Comparison of ENCODE assay signal across 16 mouse cellular contexts in genomic region chr11:87384551-87384950, GRCm38 (mm10). TPM values are rescaled to one million over a fixed set of nuclear protein-coding genes. Genes with fewer than 3 reads are reported as not detected.
DNase-seq lines count a peak whose midpoint lies in the region.
"Had no signal": no experiment of that assay in that cellular context is flagged by ENCODE, and none has a peak within 500 bp of the region (broad histone marks: within the 10 kb centered on the region; RNA-seq: fewer than 3 reads in every experiment).

No protein-coding gene starts in this region.

- peak; percentile 62 for DNase-seq in adrenal gland, adult 2 months
- no peak for DNase-seq in adrenal gland, postnatal 25 days
- DNase-seq in adrenal gland, adult 8-10 months = peak; percentile 26
- DNase-seq in adrenal gland, postnatal 10 days = peak; percentile 8
- DNase-seq in adrenal gland, postnatal 36 days = peak; percentile 20 to 35
- DNase-seq in MN1 (ENCODE audit: low spot score) = no peak
- DNase-seq in thymus, postnatal 25 days = no peak
- DNase-seq: cerebellum, adult 11-12 months; cerebellum, adult 2 months; cerebellum, adult 9-10 months; cerebellum, postnatal 10 days; cerebellum, postnatal 25 days; forebrain, postnatal 0 days had no signal

RNA-seq across cellular contexts. Expression of gene Rad51c, which starts 20.2 kb away (rescaled TPM):
- total RNA-seq in adrenal gland, adult 2 months (2021) = 1 to 10 TPM; 1.6 to 2.2 TPM
- 0.13 and 0.15 TPM in 2 replicates for polyA plus RNA-seq in adrenal gland, adult 2 months (2012; rRNA removed)
- total RNA-seq in adrenal gland, postnatal 25 days (2021) = 2.0 and 3.2 TPM in 2 replicates
- total RNA-seq in adrenal gland, adult 8-10 months (2022) = 1 to 10 TPM; 1.4 to 2.3 (median 1.8) TPM
- 1 to 10 TPM; 3.2 to 3.3 TPM for total RNA-seq in adrenal gland, postnatal 10 days (2021)
- total RNA-seq in adrenal gland, postnatal 36 days (2021) = 1 to 10 TPM; 2.0 to 3.1 TPM

RNA-seq across cellular contexts. Expression of gene Tex14, which starts 20.3 kb away (rescaled TPM):
- total RNA-seq in adrenal gland, adult 2 months (2021) = 1 to 10 TPM in 1 of 2 experiments, under 1 TPM in 1; 0.35 to 1.3 TPM
- polyA plus RNA-seq in adrenal gland, adult 2 months (2012; rRNA removed) = 0.03 and 0.08 TPM in 2 replicates
- total RNA-seq in adrenal gland, postnatal 25 days (2021) = 0.19 and 1.1 TPM in 2 replicates
- 1 to 10 TPM in 2 of 4 experiments, under 1 TPM in 2; 0.06 to 2.2 (median 1.1) TPM for total RNA-seq in adrenal gland, adult 8-10 months (2022)
- under 1 TPM; 0.58 to 0.90 TPM for total RNA-seq in adrenal gland, postnatal 10 days (2021)
- under 1 TPM; 0.36 to 0.95 TPM for total RNA-seq in adrenal gland, postnatal 36 days (2021)
- polyA plus RNA-seq: C2C12; embryonic facial prominence, embryonic 10.5 days; forebrain, embryonic 15.5 days had no signal

RNA-seq across cellular contexts. Expression of gene Ppm1e, which starts 25.7 kb away (rescaled TPM):
- total RNA-seq in adrenal gland, adult 2 months (2021) = 10 to 100 TPM; 21.6 to 28.1 TPM
- polyA plus RNA-seq in adrenal gland, adult 2 months (2012; rRNA removed) = 5.5 and 5.9 TPM in 2 replicates
- 24.3 and 28.3 TPM in 2 replicates for total RNA-seq in adrenal gland, postnatal 25 days (2021)
- total RNA-seq in adrenal gland, adult 8-10 months (2022) = 10 to 100 TPM; 27.4 to 38.8 (median 34.3) TPM
- 10 to 100 TPM in 1 of 2 experiments, 1 to 10 TPM in 1; 9.2 to 12.5 TPM for total RNA-seq in adrenal gland, postnatal 10 days (2021)
- total RNA-seq in adrenal gland, postnatal 36 days (2021) = 10 to 100 TPM; 22.2 to 26.7 TPM

Comparison
In these comparisons a context has a peak if more than half of its experiments do, and no peak if none do; other contexts are left out.
1. DNase-seq: peak in adrenal gland, adult 2 months (single experiment), adrenal gland, adult 8-10 months (single experiment), adrenal gland, postnatal 10 days (single experiment) and adrenal gland, postnatal 36 days (2 of 2); none in adrenal gland, postnatal 25 days (single experiment), MN1 (single experiment) and thymus, postnatal 25 days (single experiment).